Mouse (Mus musculus): ENCODE data around the gene Gmppb. TPM values are rescaled to one million over a fixed set of nuclear protein-coding genes. Genes with fewer than 3 reads are reported as not detected.
A peak's percentile ranks its signal among the peaks of the same experiment; 100 is the strongest.

Gmppb gene
- total RNA-seq, 2 experiments from 2014 or later = 16.2 to 18.4 TPM

DNA sequence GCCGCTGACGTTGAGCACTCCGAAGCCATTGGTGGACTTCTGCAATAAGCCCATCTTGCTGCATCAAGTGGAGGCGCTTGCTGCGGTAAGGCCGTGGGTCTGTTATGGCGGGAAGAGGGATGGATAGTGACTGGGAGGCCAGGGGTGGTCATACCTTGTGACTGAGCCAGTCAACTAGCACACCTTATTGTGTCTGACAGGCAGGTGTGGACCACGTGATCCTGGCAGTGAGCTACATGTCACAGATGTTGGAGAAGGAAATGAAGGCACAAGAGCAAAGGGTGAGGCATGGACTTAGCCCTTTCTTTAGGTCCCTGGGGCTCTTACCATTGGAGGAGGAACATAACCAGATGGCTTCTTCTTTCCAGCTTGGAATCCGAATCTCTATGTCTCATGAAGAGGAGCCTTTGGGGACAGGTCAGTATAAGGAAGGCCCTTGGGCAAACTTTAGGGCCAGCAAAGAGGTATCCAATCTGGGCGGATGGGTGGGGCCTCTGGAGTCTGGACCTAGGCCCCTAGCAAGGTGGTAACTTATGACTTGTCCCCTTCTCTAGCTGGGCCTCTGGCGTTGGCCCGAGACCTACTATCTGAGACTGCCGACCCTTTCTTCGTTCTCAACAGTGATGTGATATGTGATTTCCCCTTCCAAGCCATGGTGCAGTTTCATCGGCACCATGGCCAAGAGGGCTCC, 664 bp downstream of the Gmppb start:
- no peak for DNase-seq (ENCODE audit: low spot score in 2 of 2)

DNA sequence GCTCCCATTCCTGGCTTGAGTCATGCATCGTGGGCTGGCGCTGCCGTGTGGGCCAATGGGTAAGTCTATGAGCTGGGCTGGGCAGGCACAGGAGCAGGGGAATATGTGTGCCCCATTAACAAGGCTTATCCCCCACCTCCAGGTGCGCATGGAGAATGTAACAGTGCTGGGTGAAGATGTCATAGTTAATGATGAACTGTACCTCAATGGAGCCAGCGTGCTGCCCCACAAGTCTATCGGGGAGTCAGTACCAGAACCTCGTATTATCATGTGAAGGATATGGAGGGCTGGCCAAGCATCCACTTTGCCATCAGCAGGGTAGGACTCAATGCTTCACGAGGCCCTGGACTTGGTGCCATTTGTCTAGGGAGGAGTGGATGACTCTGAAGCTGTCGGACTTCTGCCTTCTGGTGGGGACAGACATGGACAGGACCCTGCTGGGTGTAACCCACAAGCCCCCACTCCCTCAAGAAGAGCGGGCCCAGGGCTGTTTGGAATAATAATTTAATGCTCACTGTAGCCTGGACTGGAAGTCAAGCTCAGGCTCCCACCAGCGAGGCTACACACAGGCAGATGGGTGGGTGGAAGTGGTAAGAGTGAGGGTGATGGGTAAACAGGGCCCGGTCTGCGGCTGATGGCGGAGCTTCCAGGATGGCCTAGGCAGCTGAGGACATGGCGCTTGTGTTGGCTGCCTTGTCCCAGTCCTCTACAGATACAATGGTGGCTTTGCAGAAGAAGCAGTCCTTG, 2.3 kb downstream of the Gmppb start:
- DNase-seq (ENCODE audit: low spot score in 2 of 2) = no peak

DNA sequence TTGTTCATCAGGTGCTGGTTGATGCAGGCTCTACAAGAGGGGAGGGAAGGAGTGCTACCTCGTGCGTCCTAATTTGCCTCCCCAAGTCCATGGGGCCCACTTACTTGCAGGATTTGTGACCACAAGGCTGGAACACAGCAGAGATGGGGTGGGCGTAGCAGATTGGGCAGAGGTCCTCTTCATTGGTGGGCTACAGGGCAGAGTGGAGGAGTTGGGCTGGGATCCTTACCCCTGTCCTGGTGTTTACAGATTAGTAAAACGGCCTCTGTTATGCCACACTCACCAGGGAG, 2.8 kb downstream of the Gmppb start:
- DNase-seq (ENCODE audit: low spot score in 2 of 2) = no peak

DNA sequence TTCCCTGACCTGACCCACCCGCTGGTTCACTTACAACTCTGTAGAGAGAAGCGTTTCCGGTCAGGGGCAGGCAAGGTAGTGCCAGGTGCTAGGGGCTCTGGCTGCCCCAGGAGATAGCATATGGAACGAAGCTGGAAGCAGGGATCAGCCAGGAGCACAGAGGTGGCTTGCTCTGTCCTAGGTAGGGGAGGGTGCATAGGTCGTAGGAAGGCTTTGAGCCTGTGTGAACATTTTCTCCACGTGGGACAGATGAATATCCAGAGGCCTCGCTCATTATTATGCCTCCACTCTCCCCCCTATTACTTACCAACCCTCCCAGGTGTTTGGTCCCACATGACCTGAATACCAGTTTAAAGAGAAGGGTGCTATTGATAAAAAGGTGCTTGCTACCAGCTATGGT, 3.4 kb downstream of the Gmppb start:
- no peak for DNase-seq (ENCODE audit: low spot score in 2 of 2)

DNA sequence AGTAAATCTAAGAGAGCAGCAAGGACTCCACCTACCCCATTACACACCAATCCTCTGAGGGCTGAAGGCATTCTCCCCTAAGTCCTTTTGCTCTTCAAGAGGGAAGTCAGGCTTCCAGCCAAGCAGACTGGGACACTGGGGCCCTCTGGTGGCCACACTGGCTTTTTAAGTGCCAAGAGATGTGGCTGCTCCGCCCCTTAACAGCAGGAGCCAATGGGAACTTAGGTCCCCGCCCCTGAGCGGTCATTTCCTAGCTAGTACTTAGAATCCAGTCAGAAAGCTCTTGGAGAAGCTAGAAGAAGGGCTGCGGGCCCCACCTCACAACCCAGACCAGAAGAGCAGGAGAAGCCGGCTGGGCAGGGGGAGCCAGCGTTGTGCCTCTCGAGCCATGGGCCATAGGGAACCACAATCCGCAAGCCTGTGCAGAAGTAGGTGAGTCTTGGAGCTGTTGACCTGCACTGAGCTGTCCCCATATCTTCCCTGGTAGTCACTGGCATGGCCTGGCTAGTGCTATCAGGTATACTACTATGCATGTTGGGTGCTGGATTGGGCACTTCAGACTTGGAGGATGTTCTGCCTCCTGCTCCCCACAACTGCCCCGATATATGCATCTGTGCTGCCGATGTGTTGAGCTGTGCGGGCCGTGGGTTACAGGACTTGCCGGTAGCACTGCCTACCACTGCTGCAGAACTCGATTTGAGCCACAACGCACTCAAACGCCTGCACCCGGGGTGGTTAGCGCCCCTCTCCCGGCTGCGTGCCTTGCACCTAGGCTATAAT, 4.0 kb downstream of the Gmppb start, which contains the start of gene Amigo3:
Gene Amigo3, plus strand, starts transcription at position 275 of the 780 bp plus-strand sequence.
- DNase-seq (ENCODE audit: low spot score in 2 of 2) = peak; percentile 94

DNA sequence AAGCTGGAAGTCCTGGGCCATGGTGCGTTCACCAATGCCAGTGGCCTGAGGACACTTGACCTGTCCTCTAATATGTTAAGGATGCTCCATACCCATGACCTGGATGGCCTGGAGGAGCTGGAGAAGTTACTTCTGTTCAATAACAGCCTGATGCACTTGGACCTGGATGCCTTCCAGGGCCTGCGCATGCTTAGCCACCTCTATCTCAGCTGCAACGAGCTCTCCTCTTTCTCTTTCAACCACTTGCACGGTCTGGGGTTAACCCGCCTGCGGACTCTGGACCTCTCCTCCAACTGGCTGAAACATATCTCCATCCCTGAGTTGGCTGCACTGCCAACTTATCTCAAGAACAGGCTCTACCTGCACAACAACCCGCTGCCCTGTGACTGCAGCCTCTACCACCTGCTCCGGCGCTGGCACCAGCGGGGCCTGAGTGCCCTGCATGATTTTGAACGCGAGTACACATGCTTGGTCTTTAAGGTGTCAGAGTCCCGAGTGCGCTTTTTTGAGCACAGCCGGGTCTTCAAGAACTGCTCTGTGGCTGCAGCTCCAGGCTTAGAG, 4.7 kb downstream of the Gmppb start:
- no peak for DNase-seq (ENCODE audit: low spot score in 2 of 2)

DNA sequence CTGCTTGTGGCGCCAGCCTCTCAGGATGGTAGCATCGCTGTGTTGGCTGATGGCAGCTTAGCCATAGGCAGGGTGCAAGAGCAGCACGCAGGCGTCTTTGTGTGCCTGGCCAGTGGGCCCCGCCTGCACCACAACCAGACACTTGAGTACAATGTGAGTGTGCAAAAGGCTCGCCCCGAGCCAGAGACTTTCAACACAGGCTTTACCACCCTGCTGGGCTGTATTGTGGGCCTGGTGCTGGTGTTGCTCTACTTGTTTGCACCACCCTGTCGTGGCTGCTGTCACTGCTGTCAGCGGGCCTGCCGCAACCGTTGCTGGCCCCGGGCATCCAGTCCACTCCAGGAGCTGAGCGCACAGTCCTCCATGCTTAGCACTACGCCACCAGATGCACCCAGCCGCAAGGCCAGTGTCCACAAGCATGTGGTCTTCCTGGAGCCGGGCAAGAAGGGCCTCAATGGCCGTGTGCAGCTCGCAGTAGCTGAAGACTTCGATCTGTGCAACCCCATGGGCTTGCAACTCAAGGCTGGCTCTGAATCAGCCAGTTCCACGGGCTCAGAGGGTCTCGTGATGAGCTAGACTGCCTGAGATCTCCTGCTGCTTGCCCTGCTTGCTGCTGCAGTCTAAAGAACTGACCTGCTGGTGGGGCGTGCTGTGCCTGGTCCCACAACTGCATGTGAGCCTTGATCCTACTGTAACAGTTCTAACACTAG, 5.4 kb downstream of the Gmppb start:
- DNase-seq (ENCODE audit: low spot score in 2 of 2) = no peak

DNA sequence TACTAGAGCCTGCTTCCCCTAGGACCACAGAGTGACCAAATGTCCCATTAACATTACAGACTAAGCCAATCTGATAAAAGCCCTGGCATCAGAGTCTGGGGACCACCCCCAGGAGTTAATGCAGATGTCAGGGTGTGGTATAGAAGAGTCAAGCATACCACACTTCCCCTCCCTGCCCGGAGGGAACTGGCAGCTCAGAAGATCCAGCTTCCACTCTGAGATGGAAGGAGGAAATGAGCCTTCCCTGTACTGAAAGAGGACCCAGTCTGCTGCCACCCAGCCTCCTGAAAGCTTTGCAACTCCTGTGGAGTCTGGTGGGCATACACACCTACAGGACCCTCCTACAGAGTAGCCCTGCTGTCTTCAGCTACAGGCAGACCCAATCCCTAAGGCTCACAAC, 6.0 kb downstream of the Gmppb start:
- no peak for DNase-seq (ENCODE audit: low spot score in 2 of 2)

DNA sequence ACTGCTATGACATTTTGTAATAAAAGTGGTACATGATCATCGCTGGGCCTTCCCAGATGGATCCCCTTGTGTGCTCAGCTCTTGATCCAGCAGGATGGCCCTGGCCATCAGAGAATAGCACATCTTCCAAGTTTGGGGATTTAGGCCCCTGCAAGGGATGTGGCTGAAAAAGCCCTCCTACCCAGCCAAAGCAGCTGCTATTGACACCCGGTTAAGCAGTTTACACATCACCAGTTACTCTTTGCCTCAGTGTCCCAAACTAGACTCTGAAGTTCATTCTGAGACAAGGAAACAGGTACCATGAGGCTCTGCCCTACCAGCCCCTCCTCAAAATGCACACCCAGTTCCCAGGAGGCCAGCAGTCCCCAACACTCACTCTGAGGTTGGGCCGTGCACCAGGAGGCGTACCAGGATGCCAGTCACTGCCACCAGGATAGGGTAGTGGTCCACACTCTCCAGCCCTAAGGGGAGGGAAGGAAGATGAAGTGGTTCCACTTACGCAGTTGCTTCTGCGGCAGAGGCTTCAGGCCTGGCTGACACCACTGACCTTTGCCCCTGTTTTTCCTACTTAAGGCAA, 6.7 kb downstream of the Gmppb start:
- DNase-seq (ENCODE audit: low spot score in 2 of 2) = no peak

DNA sequence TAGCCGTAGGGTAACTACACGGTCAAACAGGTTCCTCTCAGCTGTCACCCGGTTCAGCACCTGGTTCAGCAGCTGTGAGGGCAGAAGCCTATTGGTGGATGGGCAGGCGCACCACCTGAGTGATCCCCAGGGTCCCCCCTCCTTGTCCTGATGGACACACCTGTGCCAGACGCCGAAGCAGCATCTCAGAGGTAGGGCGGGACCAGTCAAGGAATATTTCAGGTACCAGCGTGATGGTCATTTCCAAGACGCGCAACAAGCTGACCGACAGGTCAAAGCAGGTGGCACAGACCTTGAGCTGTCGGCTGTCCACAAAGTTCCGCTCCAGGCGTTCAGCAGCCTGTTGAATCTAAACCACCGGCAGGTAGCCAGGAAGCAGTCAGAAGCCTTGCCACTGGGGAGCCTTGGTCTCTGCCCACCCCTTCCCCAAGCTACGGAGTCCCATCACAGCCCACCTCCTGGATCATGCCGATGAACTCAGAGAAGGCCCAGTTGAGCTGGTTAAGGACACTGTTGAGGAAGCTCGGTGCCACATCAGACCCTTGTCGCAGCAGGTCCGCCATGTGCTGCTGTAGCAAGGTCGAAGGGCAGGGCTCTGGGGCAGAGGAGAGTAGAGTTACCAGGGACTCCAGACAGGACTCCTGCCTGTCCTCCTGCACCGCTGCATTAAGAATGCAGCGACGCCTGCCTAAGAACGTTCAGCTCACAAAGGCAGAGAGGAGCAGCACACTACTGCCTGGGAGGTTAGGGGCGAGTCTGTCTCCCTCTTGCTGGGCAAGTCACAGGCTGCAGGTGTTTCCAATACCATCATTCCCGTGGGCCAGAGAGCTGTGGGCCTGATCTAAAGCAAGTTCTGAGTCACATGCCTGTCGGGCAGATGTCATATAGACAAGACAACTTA, 7.6 kb downstream of the Gmppb start:
- no peak for DNase-seq (ENCODE audit: low spot score in 2 of 2)

DNA sequence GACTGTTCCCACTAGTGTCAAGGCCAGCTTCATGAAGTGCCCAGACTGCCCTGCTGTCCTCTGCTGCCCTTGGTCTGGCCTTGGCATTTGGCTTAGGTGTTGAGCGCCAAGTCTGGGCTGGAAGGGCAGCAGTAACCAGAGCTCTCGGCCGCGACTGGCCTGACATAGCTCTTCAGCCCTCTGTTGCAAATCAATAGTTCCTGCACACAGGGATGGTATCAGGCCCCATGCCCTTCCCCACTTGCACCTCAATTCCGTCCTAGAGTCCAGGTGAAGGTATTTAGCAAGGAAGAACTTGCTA, 8.2 kb downstream of the Gmppb start:
- no peak for DNase-seq (ENCODE audit: low spot score in 2 of 2)

DNA sequence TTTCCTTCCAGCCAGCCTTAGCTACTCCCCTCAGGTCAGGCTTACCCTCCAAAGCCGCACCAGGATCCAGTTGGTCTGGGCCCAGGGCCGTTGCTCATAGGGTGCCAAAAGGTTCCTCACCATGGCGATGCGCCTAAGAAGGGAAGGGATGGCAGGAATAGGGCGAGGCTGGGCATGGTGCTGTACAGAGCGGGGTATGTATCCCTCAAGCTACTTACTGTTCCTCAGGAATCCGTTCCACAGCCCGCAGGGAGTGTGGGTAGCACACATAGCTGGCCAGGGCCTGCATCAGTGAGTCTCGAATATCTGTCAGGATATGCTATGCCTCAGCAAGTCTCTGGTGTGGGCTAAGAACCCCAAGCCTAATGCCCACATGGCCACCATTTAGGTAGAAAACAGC, 9.2 kb downstream of the Gmppb start:
- no peak for DNase-seq (ENCODE audit: low spot score in 2 of 2)

DNA sequence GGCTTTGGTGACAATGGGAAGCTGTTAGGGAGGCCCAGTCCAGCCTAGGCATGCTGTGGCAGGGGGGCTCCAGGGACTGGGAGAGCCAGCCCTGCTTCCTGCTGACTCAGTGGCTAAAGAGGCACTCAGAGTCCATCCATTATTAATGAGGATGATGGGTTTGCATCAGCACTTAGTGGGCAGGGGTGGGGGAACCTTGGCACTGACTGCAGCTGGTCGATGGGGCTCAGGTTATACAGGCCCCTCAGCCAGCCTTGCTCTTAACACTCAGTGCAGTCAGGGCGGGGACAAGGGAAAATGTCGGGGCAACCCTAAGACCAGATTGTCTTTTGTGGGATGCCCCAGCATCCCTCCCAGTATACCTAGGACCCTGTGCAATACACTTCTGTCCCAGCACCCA, 13.1 kb downstream of the Gmppb start:
- DNase-seq (ENCODE audit: low spot score in 2 of 2) = no peak

DNA sequence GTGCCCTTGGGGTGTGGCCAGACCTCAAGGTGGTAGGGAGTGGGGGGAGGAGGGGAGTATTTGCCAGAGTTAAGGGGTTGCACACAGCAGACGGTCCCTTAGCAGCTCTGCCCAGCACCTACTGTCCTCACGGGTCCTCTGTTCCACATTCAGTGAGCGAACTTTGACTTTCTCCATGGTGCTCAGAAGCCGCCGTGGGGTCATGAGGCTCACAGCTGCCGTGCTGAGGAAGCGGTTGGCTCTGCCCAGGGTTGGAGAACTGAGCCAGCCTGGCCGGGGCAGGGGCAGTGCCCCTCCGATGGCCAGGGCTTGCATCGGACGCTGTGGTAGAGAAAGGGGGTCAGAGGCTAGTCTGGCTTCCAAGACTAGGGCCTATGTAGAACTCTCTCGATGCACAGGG, 14.3 kb downstream of the Gmppb start:
- DNase-seq (ENCODE audit: low spot score in 2 of 2) = no peak

DNA sequence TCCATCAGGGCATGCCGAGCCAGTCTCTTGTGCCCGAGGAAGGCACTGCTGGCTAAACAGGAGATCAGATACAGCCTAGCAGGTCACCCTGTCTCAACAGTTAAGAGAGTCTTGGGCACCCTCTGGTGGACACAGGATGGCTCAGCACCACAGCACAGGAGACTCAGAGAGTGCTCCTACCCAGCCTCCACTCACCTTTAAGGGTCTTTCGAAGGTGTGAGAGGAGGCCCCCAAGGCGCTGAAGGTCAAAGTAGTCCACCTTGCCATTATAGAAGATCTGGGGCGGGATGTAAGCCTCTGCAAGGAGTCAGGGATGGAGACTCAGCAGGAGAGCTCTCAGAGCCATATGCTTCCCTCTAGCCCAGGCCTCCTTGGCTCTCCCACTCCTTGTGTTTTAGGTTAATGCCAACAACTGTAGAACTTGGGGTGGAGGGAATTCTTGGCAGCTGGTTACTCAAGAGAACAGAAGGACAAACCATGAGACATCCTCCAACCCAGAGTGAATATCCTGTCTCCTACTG, 16.5 kb downstream of the Gmppb start:
- DNase-seq (ENCODE audit: low spot score in 2 of 2) = no peak

DNA sequence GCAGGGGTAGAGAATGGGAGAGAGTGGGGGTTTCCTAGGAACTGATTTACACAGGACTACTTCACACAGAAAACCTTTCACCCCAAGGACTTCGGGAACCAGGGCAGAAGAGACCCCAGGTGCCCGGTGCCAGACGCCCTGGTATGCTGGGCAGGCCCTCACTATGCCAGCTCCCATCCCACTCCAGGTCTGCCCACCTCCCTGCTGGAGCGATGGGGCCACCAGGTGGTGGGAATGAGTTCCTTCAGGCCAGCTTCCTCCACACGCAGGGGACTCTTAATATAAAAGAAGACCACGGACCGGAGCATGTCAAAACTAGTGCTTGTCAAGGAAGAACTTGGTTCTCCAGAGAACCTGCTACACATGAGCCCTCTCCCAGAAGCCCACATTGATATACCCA, 18.2 kb downstream of the Gmppb start:
- no peak for DNase-seq (ENCODE audit: low spot score in 2 of 2)

DNA sequence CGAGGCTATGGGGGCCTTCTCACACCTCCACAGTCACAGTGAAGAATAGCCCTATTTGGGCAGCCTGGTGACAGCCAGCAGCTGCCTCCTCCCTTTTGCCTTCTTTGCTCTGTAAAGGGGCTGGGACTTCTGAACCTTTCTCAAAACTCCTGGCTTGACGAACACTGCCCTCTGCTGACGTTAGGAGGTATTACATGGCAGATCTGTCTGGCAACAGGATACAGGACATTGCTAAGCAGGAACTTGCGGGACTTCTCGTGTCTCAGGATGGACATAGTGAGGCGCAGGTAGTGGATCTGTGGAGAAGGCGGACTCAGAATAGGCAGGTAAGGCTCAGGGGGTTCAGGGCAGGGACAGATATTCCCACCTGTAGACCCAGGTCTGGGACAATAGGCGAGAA, 18.9 kb downstream of the Gmppb start:
- DNase-seq (ENCODE audit: low spot score in 2 of 2) = peak in 1 of 2 experiments; percentile 71

DNA sequence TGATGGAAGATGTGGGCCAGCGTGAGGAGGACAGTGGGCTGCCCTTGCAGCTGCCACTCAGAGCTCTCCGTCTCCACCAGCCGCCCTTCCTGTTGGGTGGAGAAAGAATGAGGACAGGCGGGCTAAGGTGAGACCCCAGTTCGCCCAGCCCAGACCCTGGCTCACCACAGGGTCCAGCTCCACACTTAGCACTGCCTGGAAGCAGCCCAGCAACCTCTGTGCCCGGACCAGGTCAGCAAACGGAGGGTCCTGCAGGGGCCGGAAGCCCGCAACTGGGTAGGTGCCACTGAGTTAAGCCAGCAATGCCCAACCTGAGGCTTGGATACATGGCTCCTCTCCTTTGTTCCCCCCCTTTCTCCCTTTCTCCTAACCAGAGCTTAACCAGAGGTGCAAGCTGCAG, 20.0 kb downstream of the Gmppb start:
- DNase-seq (ENCODE audit: low spot score in 2 of 2) = no peak

DNA sequence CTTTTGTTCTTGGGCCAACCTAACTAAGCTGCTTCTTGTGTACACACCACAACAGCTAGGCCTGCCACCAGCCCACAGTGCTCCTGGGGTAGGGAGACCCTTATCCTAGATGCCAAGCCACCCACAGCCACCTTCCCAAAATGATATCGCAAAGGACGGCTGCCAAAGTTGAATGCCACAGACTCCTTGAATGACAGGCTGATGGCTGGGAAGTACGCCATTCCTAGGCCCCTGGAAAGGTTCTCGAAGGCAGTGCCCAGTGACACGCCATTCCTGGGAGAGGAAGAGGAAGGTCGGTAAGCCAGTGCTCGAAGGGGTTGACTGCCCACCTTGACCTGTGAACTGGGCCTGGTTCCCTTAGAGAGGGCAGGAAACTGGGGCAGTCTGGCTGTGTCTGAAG, 20.5 kb downstream of the Gmppb start:
- DNase-seq (ENCODE audit: low spot score in 2 of 2) = no peak

DNA sequence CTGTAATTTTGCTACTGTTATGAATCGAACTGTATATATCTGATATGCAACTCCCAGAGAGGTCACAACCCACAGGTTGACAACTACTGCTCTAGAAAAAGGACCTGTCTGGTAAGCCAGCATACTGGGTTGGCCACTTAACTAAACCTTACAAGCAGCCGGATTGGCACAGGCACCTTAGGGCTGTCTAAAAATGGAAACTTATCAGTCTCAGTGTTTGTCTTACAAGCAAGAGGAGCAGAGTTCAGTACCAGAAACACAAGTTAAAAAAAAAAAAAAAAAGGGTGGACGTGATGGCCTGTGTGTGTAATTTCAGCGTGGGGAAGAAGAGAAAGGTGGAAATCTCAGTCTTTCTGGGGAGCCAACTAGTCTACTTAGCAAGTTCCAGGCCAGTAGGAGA, 22.8 kb downstream of the Gmppb start:
- no peak for DNase-seq (ENCODE audit: low spot score in 2 of 2)
